Mouse (Mus musculus) spleen, postnatal 14 days (tissue): ENCODE measurements around the gene Ptpra.
"Not testable (repeated sequence)": the region's sequence is repeated elsewhere in the genome, so short reads cannot be mapped to it uniquely, and the experiment has no call there.

Experiments
- DNase-seq, 2 experiments: peaks; one replicate each; pipeline ENCODE4 v3.0.0; 2021 to 2022; ENCODE audit warnings: low spot score in 2 of 2

The Ptpra gene

DNA sequence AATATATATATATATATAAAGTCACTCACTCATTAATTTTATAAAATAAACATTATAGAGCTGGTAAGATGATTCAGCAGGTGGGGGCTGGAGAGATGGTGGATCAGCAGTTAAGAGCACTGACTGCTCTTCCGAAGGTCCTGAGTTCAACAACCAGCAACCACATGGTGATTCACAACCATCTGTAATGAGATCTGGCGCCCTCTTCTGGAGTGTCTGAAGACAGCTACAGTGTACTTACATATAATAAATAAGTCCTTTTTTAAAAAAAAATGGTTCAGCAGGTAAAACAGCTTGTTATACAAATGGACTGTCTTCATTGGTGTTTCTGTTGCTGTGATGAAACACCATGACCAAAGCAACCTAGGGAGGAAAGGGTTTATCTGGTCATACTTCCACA, 107.9 kb downstream of the Ptpra start:
- DNase-seq, result no peak

GRCm38 (mm10) chr2:130563212-130564055, 113.4 kb downstream of the Ptpra start, which contains the start of gene Mrps26:
Gene Mrps26 (plus strand): TSS chr2:130563742.
- DNase-seq, result peak; percentile 75 to 83

DNA sequence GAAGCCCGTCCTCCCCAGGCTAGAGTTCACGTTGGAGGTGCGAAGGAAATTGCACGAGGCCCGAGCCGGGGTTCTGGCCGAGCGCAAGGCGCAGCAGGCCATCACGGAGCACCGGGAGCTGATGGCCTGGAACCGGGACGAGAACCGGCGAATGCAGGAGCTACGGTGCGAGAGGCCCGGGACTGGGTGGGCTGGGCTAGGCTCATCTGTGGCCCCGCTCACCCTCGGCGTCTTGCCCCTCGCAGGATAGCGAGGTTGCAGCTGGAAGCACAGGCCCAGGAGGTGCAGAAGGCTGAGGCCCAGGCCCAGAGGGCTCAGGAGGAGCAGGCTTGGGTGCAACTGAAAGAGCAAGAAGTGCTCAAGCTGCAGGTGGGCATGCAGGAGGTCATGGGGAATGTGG, 114.0 kb downstream of the Ptpra start:
- peak in 1 of 2 experiments; percentile 14 for DNase-seq

DNA sequence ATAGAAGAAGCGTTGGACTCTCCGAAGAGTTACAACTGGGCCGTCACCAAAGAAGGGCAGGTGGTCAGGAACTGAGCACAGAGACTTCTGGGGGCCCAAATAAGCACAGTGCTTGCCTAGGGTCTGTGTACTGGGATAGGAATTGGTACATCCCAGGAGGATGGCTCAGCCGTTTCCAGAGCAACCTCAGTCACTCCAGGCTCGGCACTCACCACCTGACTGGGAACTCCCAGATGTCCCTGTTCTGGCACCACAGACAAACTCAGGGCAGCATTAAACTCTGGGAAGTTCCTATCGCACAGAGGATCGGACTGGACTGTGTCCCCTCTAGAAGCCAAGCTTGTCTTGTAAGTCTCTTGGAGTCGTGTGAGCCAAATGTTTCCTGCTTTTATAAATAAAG, 114.9 kb downstream of the Ptpra start:
- no peak for DNase-seq

GRCm38 (mm10) chr2:130568921-130569320, 118.8 kb downstream of the Ptpra start:
- DNase-seq, result no peak

GRCm38 (mm10) chr2:130569926-130570325, 119.8 kb downstream of the Ptpra start:
- DNase-seq, result no peak

DNA sequence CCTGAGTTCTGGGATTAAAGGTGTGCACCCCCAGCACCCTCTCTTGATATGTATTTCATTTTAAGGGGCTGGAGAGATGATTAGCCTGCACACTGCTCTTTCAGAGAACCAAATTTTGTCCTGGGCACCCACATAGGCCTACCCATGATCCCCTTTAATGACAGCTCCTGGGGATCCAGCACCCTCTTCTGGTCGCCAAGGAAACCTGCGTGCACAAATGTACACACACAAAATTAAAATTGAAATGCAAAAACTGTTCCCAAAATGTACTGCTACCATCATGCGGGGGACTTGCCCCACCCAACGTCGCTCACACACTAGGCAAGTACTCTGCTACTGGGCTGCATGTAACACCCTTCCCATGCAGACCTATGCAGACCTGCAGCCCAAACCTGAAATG, 124.9 kb downstream of the Ptpra start:
- no peak for DNase-seq

DNA sequence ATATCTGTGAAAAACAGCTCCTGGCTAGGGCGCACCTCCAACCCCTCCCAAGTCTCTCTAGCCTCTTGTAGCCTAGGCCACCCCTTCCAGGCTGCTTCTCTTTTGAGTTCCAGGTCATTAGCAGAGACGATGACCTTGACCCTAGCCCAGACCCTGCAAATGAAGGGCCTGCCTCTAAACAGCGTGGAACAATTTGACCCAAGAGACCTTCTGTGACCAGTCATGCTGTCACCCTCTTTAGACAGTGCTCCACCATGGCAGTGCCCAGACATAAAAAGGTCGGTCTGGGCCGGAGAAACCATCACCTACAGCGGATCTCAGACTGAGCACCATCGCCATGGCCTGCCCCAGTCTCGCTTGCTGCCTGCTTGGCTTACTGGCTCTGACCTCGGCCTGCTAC, 125.8 kb downstream of the Ptpra start, which contains the start of gene Oxt:
TSS of gene Oxt (plus strand) at position 301 of the 400 bp plus-strand sequence.
- no peak for DNase-seq

GRCm38 (mm10) chr2:130576564-130576963, 126.5 kb downstream of the Ptpra start:
- not testable (repeated sequence) for DNase-seq

DNA sequence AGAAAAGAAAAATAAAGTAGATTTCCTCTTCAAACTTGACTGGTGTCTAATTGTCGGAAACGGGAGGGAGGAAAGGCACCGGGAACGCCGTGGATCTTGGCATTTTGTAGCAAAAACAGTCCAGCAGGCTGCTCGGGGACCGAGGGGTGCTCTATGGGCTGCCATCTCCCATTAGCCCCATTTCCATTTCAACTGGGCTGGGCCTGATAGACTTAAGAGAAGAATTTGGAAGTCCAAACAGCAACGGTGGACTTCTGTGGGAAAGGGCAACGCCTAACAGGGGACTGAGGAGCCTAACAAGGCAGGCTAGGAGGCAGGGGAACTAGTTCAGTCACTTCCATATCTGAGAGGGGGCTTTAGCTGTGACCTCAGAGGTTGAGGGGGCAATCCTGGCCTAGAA, 126.9 kb downstream of the Ptpra start:
- DNase-seq, result no peak

- DNase-seq, result peak; percentile 26 to 37
These were observed 127.6 kb downstream of the Ptpra start for GRCm38 (mm10) chr2:130577632-130578031.

- peak; percentile 29 to 51 for DNase-seq
These were observed 128.1 kb downstream of the Ptpra start for GRCm38 (mm10) chr2:130578148-130578547.

DNA sequence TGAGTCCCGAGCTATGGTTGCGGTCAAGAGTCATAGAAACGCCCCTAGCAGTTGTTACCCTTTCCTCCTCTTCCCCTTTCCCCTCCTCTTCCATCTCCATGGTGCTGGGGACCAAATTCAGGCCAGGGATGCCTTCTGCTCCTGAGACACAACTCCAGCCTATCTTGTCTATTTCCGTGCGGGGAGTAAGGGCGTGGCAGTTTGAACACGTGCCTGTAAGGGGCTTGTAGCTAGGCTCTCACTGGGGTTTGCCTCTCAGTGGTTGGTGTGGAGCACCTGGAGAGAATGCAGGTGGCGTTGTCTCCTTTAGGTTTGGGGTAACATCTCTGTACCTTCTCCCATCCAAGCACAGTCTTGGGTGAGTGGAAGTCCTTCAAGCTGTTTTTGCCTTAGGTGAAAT, 129.7 kb downstream of the Ptpra start:
- no peak for DNase-seq

GRCm38 (mm10) chr2:130581201-130581600, 131.1 kb downstream of the Ptpra start:
- no peak for DNase-seq

DNA sequence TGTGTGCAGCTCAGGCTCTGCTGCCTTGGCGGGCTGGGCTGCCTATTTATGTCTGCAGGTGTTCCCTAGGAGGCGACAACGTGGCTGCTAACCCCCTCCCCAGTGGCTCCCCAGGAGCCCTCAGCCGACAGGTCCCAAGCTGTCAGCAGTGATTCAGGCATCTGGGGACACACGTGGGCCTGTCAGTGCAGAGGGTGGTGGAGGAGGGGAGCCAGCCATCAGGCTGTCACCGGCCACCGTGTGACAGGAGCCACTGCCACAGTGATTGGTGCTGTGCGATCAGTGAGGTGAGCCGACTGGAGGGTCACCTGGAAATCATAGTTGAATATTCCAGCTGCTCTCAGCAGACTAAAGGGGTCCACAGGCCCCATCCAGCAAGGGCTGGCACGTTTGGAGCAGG, 132.5 kb downstream of the Ptpra start, which contains the start of gene Avp:
TSS of gene Avp (minus strand) at position 3 of the 400 bp plus-strand sequence.
- DNase-seq, result no peak

GRCm38 (mm10) chr2:130583902-130584560, 134.0 kb downstream of the Ptpra start:
- DNase-seq, result no peak

DNA sequence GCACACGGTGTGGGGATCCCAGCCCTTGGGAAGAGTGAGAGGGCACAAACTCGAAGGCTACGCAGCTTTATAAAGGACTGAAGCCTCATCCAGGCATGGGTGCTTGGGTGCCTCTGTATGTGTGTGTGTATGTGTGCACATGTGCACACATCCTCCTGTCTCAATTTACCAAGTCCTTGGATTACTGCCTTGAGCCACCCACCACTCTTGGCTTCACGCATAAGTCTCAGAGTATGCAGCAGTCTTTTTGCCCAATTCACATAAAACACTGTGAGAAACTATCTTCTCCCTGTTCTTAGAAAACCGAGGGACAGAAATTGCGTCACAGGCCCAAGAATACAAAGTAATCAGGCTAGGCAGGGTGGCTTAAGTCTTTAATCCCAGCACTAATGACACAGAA, 135.9 kb downstream of the Ptpra start:
- DNase-seq, result no peak

GRCm38 (mm10) chr2:130588373-130588772, 138.3 kb downstream of the Ptpra start:
- no peak for DNase-seq

- DNase-seq, result no peak
These were observed 139.1 kb downstream of the Ptpra start for GRCm38 (mm10) chr2:130589157-130589556.

DNA sequence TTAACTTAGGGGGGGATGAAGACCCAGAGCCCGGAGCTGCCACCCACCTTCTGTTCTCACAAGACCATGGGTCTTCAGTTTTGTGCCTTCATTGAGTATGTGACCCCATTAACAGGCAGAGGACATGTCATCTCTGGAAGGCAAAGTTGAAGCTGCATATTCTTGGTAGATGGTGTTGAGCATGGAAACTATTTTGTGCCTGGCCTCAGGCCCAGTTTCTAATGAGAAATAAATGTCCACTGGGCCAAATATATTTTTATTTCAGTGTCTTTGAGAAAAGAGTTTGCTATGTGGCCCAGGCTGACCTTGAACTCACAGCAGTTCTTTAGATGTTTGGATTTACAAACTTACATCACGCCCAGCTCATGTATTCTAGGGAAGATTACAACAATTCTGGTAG, 139.7 kb downstream of the Ptpra start:
- DNase-seq, result no peak

DNA sequence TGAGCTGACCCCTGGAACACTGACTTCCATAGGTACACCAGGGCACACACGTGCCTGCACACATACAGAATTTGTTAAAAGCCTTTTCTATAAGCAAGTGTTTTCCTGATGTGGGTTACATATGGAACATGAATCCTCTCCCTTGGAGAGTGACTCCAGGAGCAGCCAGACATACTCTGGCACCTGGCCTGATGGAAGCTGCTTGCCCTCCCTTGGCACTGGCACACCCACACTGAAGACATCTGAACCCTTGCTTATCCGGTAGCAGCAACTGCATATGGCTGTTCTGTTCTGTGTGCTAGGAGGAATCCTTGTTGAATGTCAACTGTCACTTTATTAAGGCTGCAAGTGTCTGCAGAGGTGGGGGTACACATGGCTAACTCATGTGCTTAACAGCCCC, 140.9 kb downstream of the Ptpra start:
- no peak for DNase-seq

DNA sequence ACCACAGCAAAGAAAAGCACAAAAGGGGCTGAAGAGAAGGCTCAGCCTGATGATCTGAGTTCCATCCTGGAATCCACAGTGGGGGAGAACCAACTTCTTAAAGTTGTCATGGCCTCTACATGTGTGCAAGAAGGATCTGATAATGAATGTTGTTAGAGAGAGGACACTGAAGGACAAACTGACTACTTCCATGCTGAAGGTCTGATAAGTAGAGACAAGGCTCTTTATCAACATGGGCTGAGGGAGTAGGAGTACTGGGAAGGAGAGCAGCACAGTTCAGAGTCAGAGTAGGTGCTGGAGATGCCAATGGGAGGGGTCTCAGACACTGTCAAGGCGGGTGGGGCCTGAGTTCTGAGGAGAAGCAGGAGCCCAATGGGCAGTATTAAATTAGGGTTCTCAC, 145.5 kb downstream of the Ptpra start:
- DNase-seq, result no peak

GRCm38 (mm10) chr2:130597601-130598010, 147.5 kb downstream of the Ptpra start:
- DNase-seq, result no peak
